17 mouse cellular contexts compared by ENCODE assay signal in the genomic region with DNA sequence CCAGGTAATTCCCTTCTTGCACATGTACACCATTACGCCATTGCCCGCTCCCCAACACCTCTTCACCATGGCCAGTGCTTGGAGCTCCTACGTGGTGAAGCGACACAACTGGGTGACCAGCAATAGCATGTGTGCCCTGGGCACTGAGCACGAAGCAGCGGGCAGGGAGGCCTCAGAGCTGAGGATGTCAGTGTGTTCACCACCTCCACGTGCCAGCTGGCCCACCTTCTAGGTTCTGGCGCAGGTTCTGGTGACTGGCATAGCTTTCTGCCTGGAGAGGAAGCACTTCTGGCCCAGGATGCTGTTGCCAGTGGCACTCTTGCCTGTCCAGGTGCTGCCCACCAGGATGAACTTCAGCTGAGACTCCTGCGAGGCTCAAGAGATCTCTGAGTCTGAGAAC. TPM values are rescaled to one million over a fixed set of nuclear protein-coding genes. Genes with fewer than 3 reads are reported as not detected.
DNase-seq lines count a peak whose midpoint lies in the region; ATAC-seq and TF ChIP-seq lines count a peak whose summit lies in the region.
"Had no signal": no experiment of that assay in that cellular context is flagged by ENCODE, and none has a peak within 500 bp of the region (broad histone marks: within the 10 kb centered on the region; RNA-seq: fewer than 3 reads in every experiment).

No protein-coding gene starts in this region.

- no peaks in the 10 kb centered on the region for H3K27me3 ChIP-seq in intestine, embryonic 15.5 days (replicated peaks)
- H3K27me3 ChIP-seq in intestine, embryonic 16.5 days (replicated peaks; ENCODE audit: control insufficient read depth, insufficient read depth, low read length): no peaks in the 10 kb centered on the region
- no peaks in the 10 kb centered on the region for H3K27me3 ChIP-seq in kidney, postnatal 0 days (ENCODE audit: insufficient read depth, low read length)
- no peaks in the 10 kb centered on the region for H3K27me3 ChIP-seq in spleen, adult 2 months (ENCODE audit: control insufficient read depth, insufficient read depth, low read length)
- H3K27me3 ChIP-seq: forebrain, embryonic 13.5 days; heart, embryonic 12.5 days had no signal

- DNase-seq in cerebellum, postnatal 10 days: peak; percentile 39 to 50
- DNase-seq in cerebellum, adult 8-10 months: no peak
- no peak for DNase-seq in kidney, postnatal 0 days (ENCODE audit: low spot score)
- DNase-seq in kidney, adult 8-10 months: no peak
- DNase-seq in spleen, adult 2 months (ENCODE audit: low read depth in 1 of 2, low spot score in 2 of 2): no peak
- no peak for DNase-seq in spleen, postnatal 36 days (ENCODE audit: low spot score in 2 of 2)
- DNase-seq: adrenal gland, adult 8-10 months; adrenal gland, postnatal 36 days; cerebellum, adult 9-10 months; forebrain, postnatal 0 days; gastrocnemius, postnatal 14 days had no signal

- no peak overlapping the region for H3K9ac ChIP-seq in intestine, embryonic 15.5 days
- no peak overlapping the region for H3K9ac ChIP-seq in intestine, embryonic 16.5 days (ENCODE audit: low read depth, low read length)
- no peak overlapping the region for H3K9ac ChIP-seq in kidney, postnatal 0 days (ENCODE audit: low read depth, low read length)
- H3K9ac ChIP-seq: forebrain, embryonic 13.5 days; forebrain, postnatal 0 days; heart, embryonic 12.5 days had no signal

- no peak overlapping the region for H3K4me2 ChIP-seq in intestine, embryonic 15.5 days (replicated peaks)
- H3K4me2 ChIP-seq in intestine, embryonic 16.5 days (ENCODE audit: low read depth, low read length): no peak overlapping the region
- no peak overlapping the region for H3K4me2 ChIP-seq in kidney, postnatal 0 days (ENCODE audit: low read length)
- H3K4me2 ChIP-seq: forebrain, embryonic 13.5 days; heart, embryonic 12.5 days had no signal

- no peak for TF ChIP-seq POLR2A in spleen, adult 2 months (IDR thresholded peaks at IDR 0.05; ENCODE audit: low read depth, low read length)

- H3K4me1 ChIP-seq in intestine, embryonic 15.5 days (replicated peaks): peaks cover 4% of the 10 kb centered on the region; the same call in 1 of the 2 replicates
- peaks cover 3% of the 10 kb centered on the region for H3K4me1 ChIP-seq in intestine, embryonic 16.5 days (ENCODE audit: control insufficient read depth, insufficient read depth, low read length)
- no peaks in the 10 kb centered on the region; the same call in 1 of the 2 replicates for H3K4me1 ChIP-seq in kidney, postnatal 0 days (replicated peaks; ENCODE audit: insufficient read depth, low read length)
- H3K4me1 ChIP-seq in spleen, adult 2 months (ENCODE audit: control insufficient read depth, insufficient read depth, insufficient read length): peaks cover 31% of the 10 kb centered on the region; the same call in 1 of the 2 replicates
- H3K4me1 ChIP-seq: embryonic facial prominence, embryonic 10.5 days; forebrain, embryonic 13.5 days; heart, embryonic 12.5 days had no signal

- 0 out of 2 replicates have a peak, but pooled peaks have one; percentile 7 for ATAC-seq in intestine, embryonic 15.5 days
- no peak for ATAC-seq in intestine, embryonic 16.5 days
- no peak for ATAC-seq in kidney, postnatal 0 days (replicated peaks; ENCODE audit: low FRiP score, low read depth)
- ATAC-seq: forebrain, embryonic 13.5 days; forebrain, postnatal 0 days had no signal

- no peak for TF ChIP-seq CTCF in kidney, postnatal 0 days (IDR thresholded peaks at IDR 0.05; ENCODE audit: low read depth)
- TF ChIP-seq CTCF in spleen, adult 2 months (IDR thresholded peaks at IDR 0.05; ENCODE audit: extremely low read depth, insufficient read depth, insufficient read length, insufficient replicate concordance): no peak

- H3K27ac ChIP-seq in intestine, embryonic 15.5 days: 0 out of 2 replicates have a peak overlapping the region, but pooled peaks have one; percentile 36
- H3K27ac ChIP-seq in intestine, embryonic 16.5 days (ENCODE audit: low read length): no peak overlapping the region
- H3K27ac ChIP-seq in kidney, postnatal 0 days: peak overlapping the region; percentile 55
- H3K27ac ChIP-seq in spleen, adult 2 months (ENCODE audit: insufficient read depth, low read length): peak overlapping the region; percentile 65
- H3K27ac ChIP-seq: embryonic facial prominence, embryonic 10.5 days; forebrain, embryonic 13.5 days had no signal

- no peak overlapping the region for H3K4me3 ChIP-seq in intestine, embryonic 15.5 days (replicated peaks)
- H3K4me3 ChIP-seq in intestine, embryonic 16.5 days (ENCODE audit: low read length): no peak overlapping the region
- H3K4me3 ChIP-seq in kidney, postnatal 0 days (replicated peaks; ENCODE audit: low read depth, low read length): no peak overlapping the region
- no peak overlapping the region for H3K4me3 ChIP-seq in spleen, adult 2 months (ENCODE audit: extremely low read depth, insufficient read depth, insufficient read length)
- H3K4me3 ChIP-seq: embryonic facial prominence, embryonic 10.5 days; forebrain, embryonic 13.5 days; heart, embryonic 12.5 days had no signal

- 94% methylated on average over 9 of the region's 9 CpGs for WGBS in intestine, embryonic 15.5 days
- WGBS in intestine, embryonic 16.5 days: 90% methylated on average over 9 of the region's 9 CpGs
- WGBS in kidney, postnatal 0 days: 94% methylated on average over 9 of the region's 9 CpGs
- WGBS in spleen, adult 2 months: 92% methylated on average over 9 of the region's 9 CpGs

- H3K9me3 ChIP-seq in intestine, embryonic 15.5 days: no peaks in the 10 kb centered on the region
- no peaks in the 10 kb centered on the region for H3K9me3 ChIP-seq in intestine, embryonic 16.5 days (ENCODE audit: control insufficient read depth, low read length)
- no peaks in the 10 kb centered on the region for H3K9me3 ChIP-seq in kidney, postnatal 0 days (replicated peaks; ENCODE audit: low read length)
- H3K9me3 ChIP-seq: embryonic facial prominence, embryonic 10.5 days; forebrain, embryonic 13.5 days; G1E; heart, embryonic 12.5 days had no signal

- no peaks in the 10 kb centered on the region for H3K36me3 ChIP-seq in intestine, embryonic 15.5 days
- H3K36me3 ChIP-seq in intestine, embryonic 16.5 days (ENCODE audit: control insufficient read depth, insufficient read depth, low read length): no peaks in the 10 kb centered on the region
- H3K36me3 ChIP-seq in kidney, postnatal 0 days (ENCODE audit: insufficient read depth, low read length): no peaks in the 10 kb centered on the region
- H3K36me3 ChIP-seq in spleen, adult 2 months (ENCODE audit: control insufficient read depth, insufficient read depth, low read length): no peaks in the 10 kb centered on the region
- H3K36me3 ChIP-seq: embryonic facial prominence, embryonic 10.5 days; G1E; heart, embryonic 12.5 days had no signal

RNA-seq across cellular contexts. Expression of a gene that starts 10.5 kb away (rescaled TPM):
- polyA plus RNA-seq in intestine, embryonic 15.5 days (2015; fragmentation: Nextera tagmentation; extraction: Ambion mirVana): 16.9 and 18.0 TPM in 2 replicates
- polyA plus RNA-seq in intestine, embryonic 16.5 days (2015; fragmentation: Nextera tagmentation; extraction: Ambion mirVana): 15.9 and 16.5 TPM in 2 replicates
- 13.7 and 15.2 TPM in 2 replicates for polyA plus RNA-seq in kidney, postnatal 0 days (2015; fragmentation: Nextera tagmentation; extraction: Ambion mirVana)
- 9.9 and 10.4 TPM in 2 replicates for polyA plus RNA-seq in spleen, adult 2 months (2012; rRNA removed)

RNA-seq across cellular contexts. Expression of a gene that starts 18.4 kb away (rescaled TPM):
- 1.7 and 2.3 TPM in 2 replicates for polyA plus RNA-seq in intestine, embryonic 15.5 days (2015; fragmentation: Nextera tagmentation; extraction: Ambion mirVana)
- 1.7 TPM in 2 replicates for polyA plus RNA-seq in intestine, embryonic 16.5 days (2015; fragmentation: Nextera tagmentation; extraction: Ambion mirVana)
- polyA plus RNA-seq in kidney, postnatal 0 days (2015; fragmentation: Nextera tagmentation; extraction: Ambion mirVana): 4.2 and 4.5 TPM in 2 replicates
- polyA plus RNA-seq in spleen, adult 2 months (2012; rRNA removed): 20.1 and 22.2 TPM in 2 replicates
- polyA plus RNA-seq: G1E had no signal

RNA-seq across cellular contexts. Expression of a gene that starts 18.9 kb away (rescaled TPM):
- polyA plus RNA-seq in intestine, embryonic 15.5 days (2015; fragmentation: Nextera tagmentation; extraction: Ambion mirVana): 20.7 and 22.8 TPM in 2 replicates
- 21.2 and 23.2 TPM in 2 replicates for polyA plus RNA-seq in intestine, embryonic 16.5 days (2015; fragmentation: Nextera tagmentation; extraction: Ambion mirVana)
- 71.3 and 75.4 TPM in 2 replicates for polyA plus RNA-seq in kidney, postnatal 0 days (2015; fragmentation: Nextera tagmentation; extraction: Ambion mirVana)
- 66.3 and 73.5 TPM in 2 replicates for polyA plus RNA-seq in spleen, adult 2 months (2012; rRNA removed)
- polyA plus RNA-seq: G1E had no signal

RNA-seq across cellular contexts. Expression of a gene that starts 38.9 kb away (rescaled TPM):
- 0.89 and 1.2 TPM in 2 replicates for polyA plus RNA-seq in intestine, embryonic 15.5 days (2015; fragmentation: Nextera tagmentation; extraction: Ambion mirVana)
- polyA plus RNA-seq in intestine, embryonic 16.5 days (2015; fragmentation: Nextera tagmentation; extraction: Ambion mirVana): 0.95 and 1.1 TPM in 2 replicates
- 7.1 and 7.9 TPM in 2 replicates for polyA plus RNA-seq in kidney, postnatal 0 days (2015; fragmentation: Nextera tagmentation; extraction: Ambion mirVana)
- 0.70 and 0.77 TPM in 2 replicates for polyA plus RNA-seq in spleen, adult 2 months (2012; rRNA removed)
- polyA plus RNA-seq: G1E had no signal

RNA-seq across cellular contexts. Expression of a gene that starts 42.6 kb away (rescaled TPM):
- 20.4 and 21.1 TPM in 2 replicates for polyA plus RNA-seq in intestine, embryonic 15.5 days (2015; fragmentation: Nextera tagmentation; extraction: Ambion mirVana)
- polyA plus RNA-seq in intestine, embryonic 16.5 days (2015; fragmentation: Nextera tagmentation; extraction: Ambion mirVana): 19.7 and 21.1 TPM in 2 replicates
- 60.1 and 60.6 TPM in 2 replicates for polyA plus RNA-seq in kidney, postnatal 0 days (2015; fragmentation: Nextera tagmentation; extraction: Ambion mirVana)
- 50.8 and 54.3 TPM in 2 replicates for polyA plus RNA-seq in spleen, adult 2 months (2012; rRNA removed)

Comparison
In these comparisons a context has a peak if more than half of its experiments do, and no peak if none do; other contexts are left out.
1. DNase-seq: peak in cerebellum, postnatal 10 days (2 of 2); none in cerebellum, adult 8-10 months (single experiment), kidney, postnatal 0 days (single experiment), kidney, adult 8-10 months (0 of 2), spleen, adult 2 months (0 of 2) and spleen, postnatal 36 days (0 of 2).